Mouse (Mus musculus) right cerebral cortex, postnatal 14 days (tissue): ENCODE data around the gene Trio.

Experiments
- DNase-seq: peaks from one replicate; pipeline ENCODE4 v3.0.0; 2022

The Trio gene

GRCm38 (mm10) chr15:27788122-27788759, 237.4 kb downstream of the Trio start:
- peak; percentile 27 for DNase-seq

- DNase-seq: no peak
Observed at GRCm38 (mm10) chr15:27787151-27787550, 238.5 kb downstream of the Trio start.

- no peak for DNase-seq
Observed at GRCm38 (mm10) chr15:27786418-27786817, 239.2 kb downstream of the Trio start.

- DNase-seq: peak; percentile 50
Observed at GRCm38 (mm10) chr15:27785280-27786001, 240.2 kb downstream of the Trio start.

GRCm38 (mm10) chr15:27784126-27784563, 241.5 kb downstream of the Trio start:
- DNase-seq: no peak

GRCm38 (mm10) chr15:27783541-27784125, 242.0 kb downstream of the Trio start:
- no peak for DNase-seq

- no peak for DNase-seq
Observed at GRCm38 (mm10) chr15:27783092-27783491, 242.6 kb downstream of the Trio start.

- DNase-seq: no peak
Observed at GRCm38 (mm10) chr15:27782383-27783036, 243.1 kb downstream of the Trio start.

- no peak for DNase-seq
Observed at GRCm38 (mm10) chr15:27779827-27780226, 245.8 kb downstream of the Trio start.

GRCm38 (mm10) chr15:27779398-27779797, 246.2 kb downstream of the Trio start:
- DNase-seq: no peak

GRCm38 (mm10) chr15:27778256-27778655, 247.4 kb downstream of the Trio start:
- DNase-seq: no peak

- DNase-seq: no peak
Observed at GRCm38 (mm10) chr15:27777455-27778190, 248.0 kb downstream of the Trio start.

- DNase-seq: no peak
Observed at GRCm38 (mm10) chr15:27774481-27774880, 251.2 kb downstream of the Trio start.

GRCm38 (mm10) chr15:27772125-27772627, 253.5 kb downstream of the Trio start:
- DNase-seq: no peak

- DNase-seq: no peak
Observed at GRCm38 (mm10) chr15:27771581-27771980, 254.1 kb downstream of the Trio start.

GRCm38 (mm10) chr15:27770513-27771196, 255.0 kb downstream of the Trio start:
- DNase-seq: no peak

- no peak for DNase-seq
Observed at GRCm38 (mm10) chr15:27761416-27761815, 264.2 kb downstream of the Trio start.

- DNase-seq: no peak
Observed at GRCm38 (mm10) chr15:27760655-27761054, 265.0 kb downstream of the Trio start.

- DNase-seq: no peak
Observed at GRCm38 (mm10) chr15:27759890-27760289, 265.8 kb downstream of the Trio start.

GRCm38 (mm10) chr15:27758680-27759079, 267.0 kb downstream of the Trio start:
- no peak for DNase-seq

- no peak for DNase-seq
Observed at GRCm38 (mm10) chr15:27756426-27756825, 269.2 kb downstream of the Trio start.
